Mouse (Mus musculus) olfactory bulb, adult 2 months (tissue): ENCODE results near the gene Zfp512b. TPM values are rescaled to one million over a fixed set of nuclear protein-coding genes. Genes with fewer than 3 reads are reported as not detected.

Source experiments
- H3K27ac ChIP-seq: fragments of 200-500 bp; 2 replicates; pipeline ENCODE4 v1.5.1; 2012; ENCODE audit warnings: low read depth, low read length; ENCODE audit not compliant: insufficient read depth
- H3K4me1 ChIP-seq: fragments of 200-500 bp; 2 replicates; pipeline ENCODE4 v1.6.1; 2012; ENCODE audit warnings: low read length; ENCODE audit not compliant: control insufficient read depth, insufficient read depth
- H3K4me3 ChIP-seq: fragments of 200-500 bp; 2 replicates; pipeline ENCODE4 v1.5.1; 2012; ENCODE audit warnings: mild to moderate bottlenecking, low read depth, low read length, moderate library complexity; ENCODE audit not compliant: insufficient read depth
- CTCF ChIP-seq: fragments of 200-500 bp; IDR thresholded peaks from 2 replicates; pipeline ENCODE4 v1.5.1; 2012; ENCODE audit warnings: low read depth, mild to moderate bottlenecking, low read length, moderate library complexity; ENCODE audit not compliant: insufficient read depth
- POLR2A ChIP-seq: fragments of 200-500 bp; IDR thresholded peaks from 2 replicates; pipeline ENCODE4 v1.6.1; 2012; ENCODE audit warnings: mild to moderate bottlenecking, low read depth, low read length, moderate library complexity; ENCODE audit not compliant: insufficient read depth
- WGBS: fragments of 180-500 bp; shearing (Covaris S2); methylation state at CpG from one replicate; pipeline ENCODE4 v1.1.7; 2018; 5-methylcytosine and 5-hydroxymethylcytosine counted together
- polyA plus RNA-seq: library from polyadenylated mRNA; stranded (reverse); fragments of >200 nt; gene quantifications from 2 replicates; pipeline ENCODE4 v1.2.4, GENCODE M21; 2012; ENCODE audit warnings: low replicate concordance; ENCODE audit not compliant: missing spikeins, insufficient read depth, insufficient read length

Zfp512b gene
- polyA plus RNA-seq, 1 experiment, result not detected

GRCm38 (mm10) chr2:181600828-181601750, 8.5 kb upstream of the Zfp512b start:
- Histone ChIP-seq H3K4me1 (peaks cover 20% of the 10 kb centered on the region), H3K4me3 (peak overlapping the region; percentile 77), H3K27ac (peak overlapping the region; percentile 83)
- WGBS, result under 1% methylated on average over 57 of the region's 57 CpGs
- TF ChIP-seq CTCF, result no peak
- peak; percentile 77 for TF ChIP-seq POLR2A

GRCm38 (mm10) chr2:181600226-181600758, 7.7 kb upstream of the Zfp512b start:
- H3K4me1 ChIP-seq, result peaks cover 22% of the 10 kb centered on the region
- H3K27ac ChIP-seq, result no peak overlapping the region
- H3K4me3 ChIP-seq, result no peak overlapping the region; the same call in 1 of the 2 replicates
- TF ChIP-seq POLR2A (no peak), CTCF (no peak)
- 52% methylated on average over 6 of the region's 6 CpGs for WGBS

- peak; percentile 26; the same call in 1 of the 2 replicates for TF ChIP-seq CTCF
- peak; percentile 46; the same call in 1 of the 2 replicates for TF ChIP-seq POLR2A
- 2% methylated on average over 71 of the region's 71 CpGs for WGBS
- peak within 1 kb of the TSS; percentile 72 for H3K27ac ChIP-seq
- H3K4me1 ChIP-seq, result peaks cover 24% of the 10 kb centered on the region
- peak within 1 kb of the TSS; percentile 85 for H3K4me3 ChIP-seq
These were observed 6.1 kb upstream of the Zfp512b start, which contains the start of gene Samd10 for GRCm38 (mm10) chr2:181598454-181599351. Gene Samd10 (minus strand): TSS chr2:181599212.

- WGBS, result 74% methylated on average over 7 of the region's 7 CpGs
- no peak overlapping the region for H3K27ac ChIP-seq
- peaks cover 24% of the 10 kb centered on the region for H3K4me1 ChIP-seq
- H3K4me3 ChIP-seq, result no peak overlapping the region
- TF ChIP-seq CTCF (no peak), POLR2A (no peak)
These were observed 4.9 kb upstream of the Zfp512b start for GRCm38 (mm10) chr2:181597378-181598061.

- TF ChIP-seq CTCF (no peak), POLR2A (no peak)
- Histone ChIP-seq H3K4me3 (no peak overlapping the region), H3K4me1 (peaks cover 27% of the 10 kb centered on the region), H3K27ac (no peak overlapping the region)
- 65% methylated on average over 6 of the region's 6 CpGs for WGBS
These were observed 3.8 kb upstream of the Zfp512b start for GRCm38 (mm10) chr2:181596221-181596960.

GRCm38 (mm10) chr2:181594946-181595696, 2.5 kb upstream of the Zfp512b start:
- H3K27ac ChIP-seq, result no peak overlapping the region
- 35% methylated on average over 4 of the region's 4 CpGs for WGBS
- TF ChIP-seq POLR2A, result no peak
- TF ChIP-seq CTCF, result 0 out of 2 replicates have a peak, but pooled peaks have one; percentile 11
- H3K4me1 ChIP-seq, result peaks cover 25% of the 10 kb centered on the region
- no peak overlapping the region for H3K4me3 ChIP-seq

- H3K4me1 ChIP-seq, result peaks cover 29% of the 10 kb centered on the region
- H3K4me3 ChIP-seq, result no peak overlapping the region
- H3K27ac ChIP-seq, result no peak overlapping the region; the same call in 1 of the 2 replicates
- TF ChIP-seq POLR2A, result no peak
- no peak for TF ChIP-seq CTCF
These were observed 1.3 kb upstream of the Zfp512b start for GRCm38 (mm10) chr2:181593937-181594336.
